Mouse (Mus musculus) CD8-positive naive resting alpha-beta T cell, adult 2 months (primary cell): ENCODE results near the gene Tex101.
A peak's percentile ranks its signal among the peaks of the same experiment; 100 is the strongest.
"Not testable (repeated sequence)": the region's sequence is repeated elsewhere in the genome, so short reads cannot be mapped to it uniquely, and the experiment has no call there.

Experiments
- DNase-seq, 2 experiments: peaks; one replicate each; pipeline ENCODE4 v3.0.0; 2022; ENCODE audit warnings: low read depth in 2 of 2, low spot score in 2 of 2

Gene Tex101

DNA sequence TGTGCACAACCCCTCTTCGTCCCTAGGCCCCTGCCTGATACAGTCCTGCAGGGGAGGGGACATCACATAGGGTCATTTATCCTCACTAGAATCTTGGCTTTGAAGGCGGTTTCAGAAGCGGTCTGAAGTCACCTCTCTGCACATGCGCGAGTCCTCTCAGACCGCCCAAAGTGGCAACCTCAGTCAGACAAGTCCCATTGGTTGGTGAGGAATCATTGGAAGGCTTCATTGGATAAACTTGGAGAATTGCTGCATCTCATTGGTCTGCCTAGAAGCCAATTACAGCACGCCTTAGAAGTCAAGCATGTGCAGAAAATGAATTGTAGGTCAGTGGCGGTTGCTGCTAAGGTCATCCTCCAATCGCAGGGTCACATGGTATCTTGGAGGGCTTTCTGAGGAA is at the start of gene Tex101:
TSS of gene Tex101 (minus strand) at position 101 of the 400 bp plus-strand sequence.
- no peak for DNase-seq

DNA sequence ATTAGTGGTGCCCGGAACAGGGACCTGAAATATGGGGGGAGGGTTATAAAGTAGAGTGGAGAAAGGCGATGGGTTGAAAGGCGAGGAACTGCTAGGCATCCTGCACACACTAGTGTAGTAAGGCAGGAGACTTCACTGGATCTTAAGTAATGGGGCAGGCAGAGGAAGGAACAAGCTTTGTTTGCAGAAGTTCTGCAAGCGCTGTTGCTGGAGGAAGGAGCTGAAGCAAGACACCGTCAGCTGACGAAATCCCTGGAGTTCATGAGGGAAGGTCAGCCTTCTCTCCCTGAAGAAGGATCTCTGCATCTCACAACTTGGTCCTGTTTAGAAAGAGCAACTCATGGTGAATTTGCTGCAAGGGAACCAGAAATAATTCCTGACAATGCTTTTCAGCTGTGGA is 38.6 kb upstream of the Tex101 start:
- DNase-seq: no peak

DNA sequence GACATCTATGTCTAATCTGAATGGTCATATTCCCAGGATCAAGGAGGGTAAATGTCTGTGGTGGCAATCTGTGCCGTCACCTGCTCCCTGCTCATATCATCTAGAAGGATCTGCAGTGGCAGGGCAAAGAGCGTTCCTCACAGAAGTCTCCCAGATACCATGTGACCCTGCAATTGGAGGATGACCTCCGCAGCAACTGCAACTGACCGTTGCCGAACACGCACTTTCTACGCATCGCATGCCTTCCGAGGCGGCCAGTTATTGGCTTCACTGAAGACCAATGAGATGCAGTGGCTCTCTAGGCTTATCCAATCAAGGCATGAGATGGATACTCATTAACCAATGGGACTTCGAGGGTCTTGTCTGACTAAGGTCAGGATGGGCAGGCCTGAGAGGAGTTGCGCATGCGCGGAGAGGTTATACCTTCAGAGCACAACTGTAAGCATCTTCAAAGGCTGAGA is 32.4 kb upstream of the Tex101 start, which contains the start of gene BC049730:
TSS of gene BC049730 (plus strand) at position 411 of the 461 bp plus-strand sequence.
- no peak for DNase-seq

DNA sequence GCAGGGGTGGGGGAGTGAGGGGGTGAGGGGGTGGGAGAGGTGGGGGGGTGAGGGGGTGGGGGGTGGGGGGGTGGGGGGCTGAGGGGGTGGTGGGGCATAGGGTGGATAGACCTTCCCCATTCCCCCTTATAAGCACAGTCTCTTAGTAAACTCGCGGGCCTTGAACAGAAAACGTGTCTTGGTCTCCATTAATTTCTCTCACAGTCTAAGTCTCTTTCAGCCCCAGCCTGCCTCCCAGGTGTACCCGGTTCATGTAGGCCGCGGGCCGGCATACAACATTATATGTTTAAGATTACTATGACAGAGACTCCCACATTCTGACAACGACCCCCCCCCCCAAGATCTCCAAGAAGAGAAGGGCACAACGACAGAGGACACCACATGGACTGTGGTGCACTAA is 26.4 kb upstream of the Tex101 start:
- DNase-seq: not testable (repeated sequence)

DNA sequence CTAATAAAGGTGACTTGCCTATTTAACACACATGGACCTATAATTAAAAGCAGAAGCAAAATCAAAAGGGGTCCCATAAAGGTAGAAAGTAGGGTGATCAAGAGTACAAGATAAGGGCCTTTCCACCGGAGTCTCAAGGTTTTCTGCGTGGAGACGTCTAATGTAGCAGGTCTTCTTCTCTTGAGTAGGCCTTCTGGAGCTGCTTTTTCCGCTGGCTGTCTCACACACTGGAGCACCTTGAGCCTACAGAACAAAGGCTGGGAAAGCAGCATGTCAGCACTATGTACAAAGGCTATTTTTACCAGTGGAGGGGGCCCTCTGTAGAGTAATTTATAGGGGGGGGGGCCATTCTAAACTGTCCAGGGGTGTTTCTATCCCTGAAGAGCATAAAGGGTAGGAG is 21.4 kb upstream of the Tex101 start:
- not testable (repeated sequence) for DNase-seq

DNA sequence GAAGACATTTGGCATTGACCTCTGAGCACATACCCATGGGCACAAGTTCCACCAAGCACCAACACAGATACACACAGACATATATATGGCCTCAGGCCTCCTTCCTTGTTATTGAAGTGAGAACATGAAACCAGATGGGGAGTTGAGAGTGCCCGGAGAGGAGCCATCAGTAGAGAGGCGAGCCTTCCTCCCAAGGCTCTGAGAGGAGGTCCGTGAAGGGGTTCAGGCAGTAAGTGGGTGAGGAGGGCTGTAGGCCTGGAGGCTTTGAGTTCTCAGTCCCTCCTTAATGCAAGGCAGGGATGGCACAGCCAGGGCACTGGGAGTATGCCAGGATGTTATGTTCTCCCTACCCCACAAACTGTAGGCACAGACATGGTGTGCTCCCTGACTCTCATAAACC is 16.2 kb upstream of the Tex101 start:
- DNase-seq: not testable (repeated sequence)

DNA sequence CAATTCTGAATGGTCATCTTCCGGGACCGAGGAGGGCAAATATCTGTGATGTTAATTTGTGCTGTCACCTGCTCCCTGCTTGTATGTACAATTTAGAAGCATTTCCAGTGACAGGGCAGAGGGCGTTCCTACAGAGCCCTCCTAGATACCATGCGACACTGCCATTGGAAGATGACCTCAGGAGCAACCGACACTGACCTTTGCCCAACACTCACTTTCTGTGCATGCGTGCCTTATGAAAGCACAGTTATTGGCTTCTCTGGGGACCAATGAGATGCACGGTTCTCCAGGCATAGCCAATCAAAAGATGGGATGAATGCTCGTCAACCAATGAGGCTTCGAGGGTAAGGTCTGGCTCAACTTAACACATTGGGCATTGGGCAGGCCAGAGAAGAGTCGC is 11.0 kb upstream of the Tex101 start:
- DNase-seq: not testable (repeated sequence)

DNA sequence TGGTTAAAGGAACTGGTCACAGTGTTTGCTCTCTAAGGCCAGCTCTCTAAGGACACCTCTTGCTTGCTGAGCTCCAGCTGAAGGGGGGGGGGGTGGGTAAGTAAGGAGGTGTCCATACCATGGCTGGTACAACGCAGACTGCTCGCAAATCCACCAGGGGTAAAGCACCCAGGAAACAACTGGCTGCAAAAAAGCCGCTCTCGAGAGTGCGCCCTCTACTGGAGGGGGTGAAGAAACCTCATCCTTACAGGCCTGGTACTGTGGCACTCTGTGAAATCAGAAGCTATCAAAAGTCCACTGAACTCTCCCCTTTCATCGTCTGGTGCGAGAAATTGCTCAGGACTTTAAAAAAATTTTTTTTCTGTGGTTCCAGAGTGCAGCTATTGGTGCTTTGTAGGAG is 7.6 kb upstream of the Tex101 start:
- DNase-seq: peak in 1 of 2 experiments; percentile 24

DNA sequence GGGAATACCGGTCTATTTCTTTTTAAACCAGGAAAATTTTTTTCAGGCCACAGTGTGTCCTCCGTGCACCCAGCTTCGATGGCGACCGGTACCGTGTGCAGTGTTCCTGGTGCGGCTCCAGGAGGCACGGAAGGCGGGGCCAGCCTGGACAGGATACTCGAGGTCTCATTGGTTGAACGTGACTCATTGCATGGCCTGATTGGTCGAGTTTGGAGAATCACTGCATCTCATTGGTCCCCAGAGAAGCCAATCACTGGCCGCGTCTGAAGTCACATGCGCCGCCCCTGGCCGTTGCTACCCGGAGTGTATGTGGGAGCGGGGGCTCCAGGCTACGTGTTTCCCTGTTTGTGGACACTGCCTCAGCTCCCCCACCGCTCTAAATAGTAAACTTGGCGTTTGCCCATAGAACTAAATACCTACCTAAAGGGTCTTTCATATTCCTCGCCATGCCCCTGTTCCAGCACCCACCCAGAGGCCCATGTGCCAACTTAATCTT is 4.5 kb downstream of the Tex101 start:
- no peak for DNase-seq

DNA sequence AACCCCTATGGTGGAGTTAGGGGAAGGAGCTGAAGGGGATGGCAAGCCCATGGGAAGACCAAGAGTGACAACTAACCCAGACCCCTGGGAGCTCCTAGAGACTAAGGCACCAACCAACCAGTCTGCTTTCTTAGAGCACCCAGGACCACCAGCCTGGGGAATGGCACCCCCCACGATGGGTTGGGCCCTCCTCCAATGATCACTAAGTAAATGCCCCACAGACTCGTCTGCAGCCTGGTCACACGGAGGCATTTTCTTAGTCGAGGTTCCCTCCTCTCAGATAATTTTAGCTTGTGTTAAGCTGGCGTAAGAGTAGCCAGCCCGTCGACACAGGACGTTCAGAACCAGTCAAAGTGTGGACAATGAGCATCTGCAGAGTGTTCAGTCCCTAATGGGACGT is 11.5 kb downstream of the Tex101 start:
- no peak for DNase-seq

DNA sequence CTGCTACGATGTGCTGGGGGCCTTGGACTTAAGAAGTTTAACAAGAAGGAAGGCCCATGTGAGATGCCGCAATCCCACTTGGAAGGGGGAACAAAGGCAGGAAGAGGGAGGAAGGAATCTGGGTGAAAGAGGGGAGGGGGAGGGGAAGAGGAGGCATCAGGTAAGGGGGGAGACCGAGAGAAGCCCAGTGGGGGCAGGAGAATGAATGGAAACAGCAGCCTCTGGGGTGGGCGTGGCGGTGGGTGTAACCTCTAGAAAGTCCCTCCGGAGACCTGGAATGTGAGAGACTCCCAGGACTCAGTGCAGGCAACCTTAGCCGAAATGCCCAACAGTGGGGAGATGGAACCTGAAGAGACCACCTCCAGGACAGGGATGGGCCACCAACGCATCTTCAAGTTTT is 12.2 kb downstream of the Tex101 start:
- no peak for DNase-seq

DNA sequence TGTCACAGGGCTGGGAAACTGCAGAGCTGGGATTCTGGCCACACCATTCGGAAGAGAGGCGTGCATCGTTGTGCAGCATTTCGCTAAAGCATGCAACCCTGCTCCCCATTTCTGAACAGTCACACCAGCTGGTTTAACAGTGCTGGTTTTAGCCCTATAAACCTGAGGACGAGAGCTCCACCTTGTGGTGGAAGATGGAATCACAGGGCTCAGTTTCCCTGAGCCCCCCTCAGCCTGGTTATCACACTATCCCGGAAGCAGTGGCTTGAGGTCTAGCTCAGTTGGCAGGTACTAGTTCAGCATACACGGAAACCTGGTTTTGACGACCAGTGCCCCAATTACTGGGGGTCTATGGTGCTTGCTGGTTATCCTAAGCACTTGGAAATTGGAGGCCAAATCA is 13.9 kb downstream of the Tex101 start:
- peak; percentile 75 to 83 for DNase-seq

DNA sequence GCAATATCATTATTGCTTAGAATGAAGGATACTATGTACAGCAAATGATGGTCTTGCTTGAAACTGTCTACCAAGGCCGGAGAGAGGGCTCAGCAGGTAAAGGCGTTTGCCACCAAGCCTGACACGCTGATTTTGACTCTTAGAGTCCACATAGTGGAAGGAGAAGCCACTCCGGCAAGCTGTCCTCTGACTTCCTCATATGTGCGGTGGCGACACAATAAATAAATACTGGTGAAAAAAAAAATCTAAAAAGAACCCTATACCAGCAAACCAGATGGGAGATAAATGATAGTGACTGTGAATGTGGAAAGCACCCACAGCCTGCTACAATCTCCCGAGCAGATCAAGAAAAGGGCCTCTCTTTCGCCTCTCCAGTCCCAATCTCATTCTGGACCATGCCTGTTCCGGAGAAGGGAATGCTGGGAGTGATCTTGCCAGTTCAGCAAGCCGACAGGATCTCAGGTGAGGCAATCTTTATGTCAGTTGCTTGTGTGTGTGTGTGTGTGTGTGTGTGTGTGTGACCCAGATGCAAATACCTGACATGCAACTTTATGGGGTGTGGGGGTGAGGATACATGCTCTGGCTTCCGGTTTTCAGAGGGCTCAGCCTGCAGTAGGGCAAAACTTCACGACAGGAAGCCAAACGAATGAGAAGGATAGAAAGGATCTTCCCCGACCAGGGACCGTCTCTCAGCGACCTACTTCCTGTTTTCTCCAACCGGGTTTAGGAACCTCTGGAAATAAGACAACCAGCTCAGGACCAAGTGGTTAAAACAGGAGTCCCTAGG is 15.2 kb downstream of the Tex101 start:
- no peak for DNase-seq

DNA sequence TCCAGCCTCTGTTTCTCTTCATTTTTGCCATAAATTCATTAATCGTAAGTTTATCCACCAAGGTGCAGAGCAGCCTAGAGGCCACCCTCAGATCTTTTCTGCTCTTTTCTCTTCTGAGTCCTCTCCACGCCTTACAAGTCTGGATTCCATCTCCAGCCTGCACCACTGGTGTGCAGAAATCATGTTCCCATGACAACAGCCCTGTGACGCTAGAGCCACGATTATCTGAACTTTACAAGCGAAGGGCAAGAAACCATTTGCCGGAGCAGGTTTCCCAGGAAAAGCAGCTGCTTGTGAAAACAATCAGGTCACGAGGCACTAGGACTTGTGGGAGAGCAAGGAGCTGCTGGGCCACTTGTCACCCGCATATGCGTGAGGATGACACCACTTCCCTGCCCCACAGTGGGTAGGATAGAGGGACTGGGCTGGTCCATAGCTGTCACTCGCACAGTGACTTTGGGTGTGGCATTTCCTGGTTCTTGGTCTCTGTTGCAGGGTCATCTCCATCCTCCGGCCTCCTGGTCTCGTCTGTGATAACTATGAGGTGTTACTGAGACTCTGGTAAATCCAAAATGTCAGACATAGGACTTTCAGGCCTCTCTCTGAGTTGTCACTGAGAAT is 16.6 kb downstream of the Tex101 start:
- DNase-seq: no peak

DNA sequence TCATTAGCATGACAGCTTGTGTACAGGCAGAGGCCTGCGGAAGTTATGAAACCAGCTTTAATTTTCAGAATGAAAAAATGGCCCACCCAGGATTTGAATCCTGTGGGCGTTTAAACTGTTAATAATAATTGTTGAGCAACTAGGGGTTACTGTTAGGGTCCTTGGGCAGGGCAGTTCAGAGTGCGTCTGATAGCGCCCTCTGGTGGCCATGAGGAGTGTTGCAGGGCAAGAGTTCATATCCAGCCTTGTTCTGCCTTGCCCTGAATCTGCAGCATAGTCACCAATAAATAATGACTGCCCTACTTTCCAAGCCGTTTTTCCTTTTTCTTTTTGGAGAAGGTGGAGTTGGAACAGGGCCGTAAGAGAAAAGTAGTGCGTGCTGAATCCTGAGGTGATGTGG is 22.8 kb downstream of the Tex101 start:
- DNase-seq: peak; percentile 71 to 74

DNA sequence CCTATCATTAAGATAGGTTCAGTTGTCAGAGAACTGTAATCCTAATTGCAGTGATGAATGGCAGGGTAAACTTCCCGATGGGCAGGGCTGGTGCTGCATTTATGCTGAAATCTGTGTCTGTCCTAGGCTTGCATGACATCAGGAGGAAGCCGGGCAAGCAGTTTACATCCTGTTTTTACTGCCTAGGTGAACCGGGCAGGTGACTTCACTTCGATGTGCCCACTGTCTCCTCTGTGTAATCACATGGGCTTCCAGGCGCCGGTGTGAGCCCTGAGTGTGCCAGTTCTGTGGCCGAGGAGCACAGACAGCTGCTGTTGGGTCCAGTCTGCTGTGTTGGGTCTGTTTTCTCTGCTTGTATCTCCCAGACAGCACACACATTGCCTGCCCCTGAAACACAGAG is 30.0 kb downstream of the Tex101 start:
- peak in 1 of 2 experiments; percentile 21 for DNase-seq

DNA sequence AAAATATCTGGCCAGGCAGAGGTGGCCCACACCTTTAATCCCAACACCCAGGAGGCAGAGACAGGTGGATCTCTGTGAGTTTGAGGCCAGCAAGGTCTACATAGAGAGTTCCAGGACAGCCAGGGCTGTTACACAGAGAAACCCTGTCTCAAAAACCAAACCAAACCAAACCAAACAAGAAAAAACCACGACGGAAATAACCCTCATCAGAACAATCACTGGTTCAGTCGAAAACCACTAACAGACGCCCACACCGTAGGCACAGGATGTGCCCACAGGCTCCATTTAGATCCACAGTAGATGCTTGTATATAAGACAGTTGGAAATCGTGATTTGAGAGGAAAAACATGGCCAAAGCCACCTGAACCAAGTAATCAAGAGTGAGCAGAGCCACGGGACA is 31.5 kb downstream of the Tex101 start:
- peak; percentile 44 to 48 for DNase-seq

DNA sequence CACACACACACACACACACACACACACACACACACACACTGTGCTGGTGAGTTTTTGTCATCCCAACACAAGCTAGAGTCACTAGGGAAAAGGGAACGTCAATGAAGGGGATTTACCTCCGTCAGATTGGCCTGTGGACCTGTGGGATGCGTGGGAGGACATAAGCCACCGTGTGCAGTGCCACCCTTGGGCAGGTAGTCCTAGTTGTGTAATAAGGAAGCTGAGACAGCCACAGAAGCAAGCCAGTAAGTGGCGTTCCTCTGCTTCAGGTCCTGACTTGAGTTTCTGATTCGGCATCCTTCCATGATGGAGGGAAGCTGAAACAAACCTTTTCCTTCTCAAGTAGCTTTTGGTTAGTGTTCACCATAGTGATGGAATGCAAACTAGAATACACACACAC is 32.0 kb downstream of the Tex101 start:
- DNase-seq: no peak

DNA sequence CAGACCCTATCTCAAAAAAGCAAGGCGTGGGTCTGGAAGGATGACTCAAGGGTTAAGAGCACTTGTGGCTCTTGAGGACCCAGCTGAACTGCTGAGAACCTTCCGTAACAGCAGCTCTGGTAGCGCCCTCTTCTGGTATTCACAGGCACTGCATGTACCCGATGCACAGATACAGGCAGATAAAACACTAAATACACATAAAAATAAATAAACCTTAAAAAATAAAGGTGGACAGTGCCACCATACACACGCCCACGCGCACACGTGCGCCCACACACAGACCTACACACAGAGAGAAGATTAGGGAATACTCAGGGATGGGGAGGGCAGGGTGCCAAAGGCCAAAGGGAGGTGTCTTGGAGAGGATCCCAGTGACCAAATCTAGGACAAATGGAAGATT is 34.0 kb downstream of the Tex101 start:
- DNase-seq: peak; percentile 42 to 63

DNA sequence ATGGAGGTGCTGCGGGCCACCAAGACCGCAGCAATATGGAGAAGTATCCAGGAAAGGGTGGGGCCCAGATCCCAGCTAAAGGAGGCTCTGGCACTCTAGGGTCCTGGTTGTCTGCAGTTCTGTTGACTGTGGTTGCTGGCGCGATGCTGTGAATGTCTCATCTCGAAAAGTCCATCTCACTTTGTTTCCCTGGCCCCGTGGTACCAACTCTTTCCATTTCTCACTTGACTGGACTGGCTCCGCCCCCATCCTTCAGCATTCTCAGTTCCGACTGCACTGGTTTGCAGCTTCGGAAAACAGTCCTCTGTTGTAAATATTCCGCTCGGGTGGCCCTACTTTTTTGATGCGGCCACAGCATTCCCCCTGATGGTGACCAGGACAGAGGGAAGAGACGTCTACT is 36.0 kb downstream of the Tex101 start:
- DNase-seq: no peak

DNA sequence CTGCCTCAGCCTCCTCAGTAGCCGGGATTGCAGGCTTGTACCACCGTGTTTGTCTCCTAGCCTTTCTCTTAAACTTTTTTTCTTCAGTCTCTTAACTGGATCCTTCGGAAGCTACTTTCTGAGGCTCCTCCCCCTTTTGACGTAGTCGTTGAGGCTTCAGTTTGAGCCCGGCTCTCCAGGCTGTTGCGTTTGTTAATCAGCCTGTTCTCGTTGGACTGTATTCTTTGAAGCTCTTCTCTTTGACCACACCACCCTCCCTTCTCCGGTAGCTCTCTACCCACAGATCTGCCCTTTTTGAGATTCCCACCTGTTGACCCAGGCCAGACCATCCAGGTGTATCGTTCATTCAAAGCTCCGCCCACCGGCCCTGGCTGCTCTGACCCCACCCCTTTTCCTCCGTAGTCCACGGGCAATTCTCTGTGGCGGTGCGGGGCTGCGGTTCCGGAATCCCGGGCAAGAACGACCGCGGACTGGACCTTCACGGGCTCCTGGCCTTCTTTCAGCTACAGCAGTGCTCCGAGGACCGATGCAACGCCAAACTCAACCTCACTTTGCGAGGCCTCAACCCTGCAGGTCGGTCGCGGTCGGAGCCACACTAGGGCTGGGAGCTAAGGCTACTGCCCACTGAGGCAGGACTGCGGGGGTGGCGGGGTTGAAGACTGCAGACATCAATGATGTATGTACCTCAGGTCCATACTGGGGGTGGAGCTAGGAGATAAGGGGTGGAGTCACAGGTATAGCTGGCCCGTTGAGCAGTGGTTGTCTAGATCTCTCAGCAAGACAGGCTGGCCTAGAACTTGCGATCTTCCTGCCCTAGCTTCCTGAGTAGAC is 38.2 kb downstream of the Tex101 start:
- no peak for DNase-seq

DNA sequence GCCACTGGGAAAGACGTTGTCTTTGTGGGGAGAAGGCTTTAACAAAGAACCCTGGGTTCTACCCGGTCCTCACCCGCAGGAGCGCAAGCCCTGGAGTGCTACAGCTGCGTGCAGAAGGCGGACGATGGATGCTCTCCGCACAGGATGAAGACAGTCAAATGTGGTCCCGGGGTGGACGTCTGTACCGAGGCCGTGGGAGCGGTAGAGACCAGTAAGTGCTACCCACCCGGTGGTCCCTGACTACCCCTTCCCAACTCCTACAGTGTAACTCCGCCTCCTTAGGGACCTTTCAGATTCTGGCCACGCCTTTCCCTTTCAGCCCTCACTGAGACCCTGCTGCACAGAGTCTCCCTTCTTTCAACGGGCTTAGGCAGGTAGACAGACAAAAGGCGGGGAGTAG is 39.4 kb downstream of the Tex101 start:
- DNase-seq: no peak
